Comparison of ENCODE assay signal across 13 mouse cellular contexts in the genomic region with DNA sequence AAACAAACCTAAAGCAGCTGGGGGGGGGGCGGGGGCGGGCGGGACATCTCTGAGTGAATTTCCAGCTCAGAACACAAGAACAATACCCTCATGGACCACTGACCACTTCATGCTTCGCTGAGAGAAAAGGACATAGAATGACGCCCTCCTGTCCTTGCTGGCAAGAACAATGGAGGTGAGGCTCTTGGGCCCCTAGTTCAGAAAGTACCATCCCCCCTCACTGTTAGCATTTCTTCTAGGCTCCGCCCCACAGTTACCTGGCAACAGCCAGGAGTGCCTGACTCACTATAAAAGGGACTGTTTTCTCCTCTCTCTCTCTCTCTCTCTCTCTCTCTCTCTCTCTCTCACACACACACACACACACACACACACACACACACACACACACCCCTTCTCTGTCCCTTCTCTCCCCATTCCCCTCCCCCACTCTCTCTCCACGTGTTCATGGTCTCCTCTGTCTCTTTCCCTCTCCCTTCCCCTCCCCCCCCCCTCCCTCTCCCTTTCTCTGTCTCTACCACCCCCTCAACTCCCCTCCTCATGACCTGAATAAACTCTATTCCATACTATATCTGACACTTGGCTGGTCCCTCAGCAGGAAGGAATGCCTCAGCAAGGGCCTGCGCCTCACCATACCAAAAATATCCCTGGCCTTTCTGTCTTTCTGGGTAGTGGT. TPM values are rescaled to one million over a fixed set of nuclear protein-coding genes. Genes with fewer than 3 reads are reported as not detected.
DNase-seq lines count a peak whose midpoint lies in the region; ATAC-seq and TF ChIP-seq lines count a peak whose summit lies in the region.
"Had no signal": no experiment of that assay in that cellular context is flagged by ENCODE, and none has a peak within 500 bp of the region (broad histone marks: within the 10 kb centered on the region; RNA-seq: fewer than 3 reads in every experiment).

No protein-coding gene starts in this region.

- peak overlapping the region; percentile 79 for H3K27ac ChIP-seq in hindbrain, embryonic 10.5 days
- H3K27ac ChIP-seq in hindbrain, embryonic 16.5 days (ENCODE audit: low read depth, low read length): no peak overlapping the region
- H3K27ac ChIP-seq in MEL (ENCODE audit: control insufficient read depth, low read depth, low read length): no peak overlapping the region
- no peak overlapping the region for H3K27ac ChIP-seq in hindbrain, embryonic 12.5 days
- no peak overlapping the region for H3K27ac ChIP-seq in midbrain, embryonic 15.5 days
- H3K27ac ChIP-seq: heart, adult 2 months had no signal

- no peak overlapping the region for H3K4me3 ChIP-seq in hindbrain, embryonic 10.5 days
- H3K4me3 ChIP-seq in hindbrain, embryonic 16.5 days (ENCODE audit: low read length): no peak overlapping the region
- H3K4me3 ChIP-seq in MEL (ENCODE audit: control insufficient read depth in 1 of 2, insufficient read depth in 1 of 2, low read depth in 2 of 2, low read length in 2 of 2): no peak overlapping the region
- no peak overlapping the region for H3K4me3 ChIP-seq in hindbrain, embryonic 12.5 days
- H3K4me3 ChIP-seq in midbrain, embryonic 15.5 days: no peak overlapping the region
- H3K4me3 ChIP-seq: heart, adult 2 months had no signal

- TF ChIP-seq EP300 in MEL (IDR thresholded peaks at IDR 0.05; ENCODE audit: low read depth in 1 of 2, low read length in 2 of 2): no peak

- H3K9me3 ChIP-seq in hindbrain, embryonic 10.5 days: no peaks in the 10 kb centered on the region
- no peaks in the 10 kb centered on the region for H3K9me3 ChIP-seq in hindbrain, embryonic 16.5 days (ENCODE audit: control insufficient read depth, low read length)
- H3K9me3 ChIP-seq in MEL (replicated peaks; ENCODE audit: insufficient read depth, low read length): no peaks in the 10 kb centered on the region
- H3K9me3 ChIP-seq in hindbrain, embryonic 12.5 days (replicated peaks): no peaks in the 10 kb centered on the region
- no peaks in the 10 kb centered on the region for H3K9me3 ChIP-seq in midbrain, embryonic 15.5 days

- H3K4me2 ChIP-seq in hindbrain, embryonic 16.5 days (ENCODE audit: low read length): no peak overlapping the region
- H3K4me2 ChIP-seq in hindbrain, embryonic 12.5 days (replicated peaks): no peak overlapping the region
- no peak overlapping the region for H3K4me2 ChIP-seq in midbrain, embryonic 15.5 days

- H3K36me3 ChIP-seq in hindbrain, embryonic 10.5 days: no peaks in the 10 kb centered on the region
- H3K36me3 ChIP-seq in hindbrain, embryonic 16.5 days (ENCODE audit: control insufficient read depth, insufficient read depth, low read length): no peaks in the 10 kb centered on the region
- H3K36me3 ChIP-seq in MEL (ENCODE audit: control insufficient read depth in 1 of 2, insufficient read depth in 2 of 2, low read length in 2 of 2): peaks cover 0 to 2% of the 10 kb centered on the region in 2 experiments; a peak in 1 of 4 replicates
- no peaks in the 10 kb centered on the region for H3K36me3 ChIP-seq in hindbrain, embryonic 12.5 days
- H3K36me3 ChIP-seq in midbrain, embryonic 15.5 days (replicated peaks): no peaks in the 10 kb centered on the region

- H3K27me3 ChIP-seq in hindbrain, embryonic 10.5 days (ENCODE audit: insufficient read depth, poor library complexity, severe bottlenecking): no peaks in the 10 kb centered on the region
- H3K27me3 ChIP-seq in hindbrain, embryonic 16.5 days (replicated peaks; ENCODE audit: control insufficient read depth, insufficient read depth, low read length): no peaks in the 10 kb centered on the region
- no peaks in the 10 kb centered on the region for H3K27me3 ChIP-seq in MEL (ENCODE audit: control insufficient read depth in 1 of 2, insufficient read depth in 2 of 2, low read length in 2 of 2)
- H3K27me3 ChIP-seq in hindbrain, embryonic 12.5 days: no peaks in the 10 kb centered on the region
- no peaks in the 10 kb centered on the region for H3K27me3 ChIP-seq in midbrain, embryonic 15.5 days (replicated peaks)

- no peak for ATAC-seq in hindbrain, embryonic 16.5 days
- peak; percentile 74 for ATAC-seq in hindbrain, embryonic 12.5 days (ENCODE audit: low FRiP score)
- 0 out of 2 replicates have a peak, but pooled peaks have one; percentile 22 for ATAC-seq in midbrain, embryonic 15.5 days (replicated peaks)

- TF ChIP-seq CTCF in MEL (IDR thresholded peaks at IDR 0.05 in 2 of 3, conservative IDR thresholded peaks at IDR 0.05 in 1 of 3; ENCODE audit: control insufficient read depth in 1 of 3, insufficient read depth in 1 of 3, low read depth in 2 of 3, low read length in 3 of 3, poor library complexity in 1 of 3, severe bottlenecking in 1 of 3): no peak

- peak; percentile 73 for DNase-seq in hindbrain, embryonic 10.5 days (ENCODE audit: low spot score)
- DNase-seq in MEL (ENCODE audit: low read depth, low spot score): peak; percentile 30
- DNase-seq in urinary bladder, postnatal 14 days (ENCODE audit: low spot score): no peak
- no peak for DNase-seq in cerebellum, adult 9-11 months
- no peak for DNase-seq in frontal cortex, postnatal 10 days (ENCODE audit: low spot score in 2 of 2)
- DNase-seq: B cell, adult 2 months; cerebellum, adult 11 months; heart, adult 2 months; kidney, adult 8-10 months had no signal

- no peaks in the 10 kb centered on the region for H3K79me2 ChIP-seq in MEL (ENCODE audit: control insufficient read depth, insufficient read depth, low read length, poor library complexity)

- no peak overlapping the region for H3K9ac ChIP-seq in hindbrain, embryonic 16.5 days (ENCODE audit: low read depth, low read length)
- no peak overlapping the region for H3K9ac ChIP-seq in MEL (ENCODE audit: control insufficient read depth, low read depth, low read length, poor library complexity, severe bottlenecking)
- H3K9ac ChIP-seq in hindbrain, embryonic 12.5 days: no peak overlapping the region
- H3K9ac ChIP-seq in midbrain, embryonic 15.5 days: no peak overlapping the region

- TF ChIP-seq RAD21 in MEL (IDR thresholded peaks at IDR 0.05; ENCODE audit: low read depth, low read length): no peak

- WGBS in hindbrain, embryonic 10.5 days: 23% methylated on average over 8 of the region's 8 CpGs
- WGBS in hindbrain, embryonic 16.5 days: 14% methylated on average over 8 of the region's 8 CpGs
- 26% methylated on average over 8 of the region's 8 CpGs for WGBS in hindbrain, embryonic 12.5 days
- 23% methylated on average over 8 of the region's 8 CpGs for whole genome bisulfite sequencing in midbrain, embryonic 15.5 days

- peaks cover 29% of the 10 kb centered on the region for H3K4me1 ChIP-seq in hindbrain, embryonic 10.5 days (replicated peaks)
- peaks cover 4% of the 10 kb centered on the region; the same call in 1 of the 2 replicates for H3K4me1 ChIP-seq in hindbrain, embryonic 16.5 days (ENCODE audit: control insufficient read depth, insufficient read depth, low read depth, low read length)
- no peaks in the 10 kb centered on the region; a peak in 1 of 4 replicates for H3K4me1 ChIP-seq in MEL (ENCODE audit: control insufficient read depth in 1 of 2, insufficient read depth in 2 of 2, low read length in 2 of 2)
- peaks cover 12% of the 10 kb centered on the region for H3K4me1 ChIP-seq in hindbrain, embryonic 12.5 days
- peaks cover 5% of the 10 kb centered on the region for H3K4me1 ChIP-seq in midbrain, embryonic 15.5 days

- TF ChIP-seq POLR2A in MEL (IDR thresholded peaks at IDR 0.05; ENCODE audit: control insufficient read depth in 1 of 2, insufficient read depth in 1 of 2, low read depth in 1 of 2, low read length in 2 of 2, poor library complexity in 1 of 2): no peak

TF ChIP-seq in MEL, 35 proteins besides CTCF, POLR2A, EP300 and RAD21:
- no peak for TF ChIP-seq ZKSCAN1 (IDR thresholded peaks at IDR 0.05; ENCODE audit: low read depth, low read length)
- TF ChIP-seq POLR2AphosphoS2 (IDR thresholded peaks at IDR 0.05; ENCODE audit: low read length): peak; percentile 60

RNA-seq across cellular contexts. Expression of a gene that starts 4.6 kb away (rescaled TPM):
- polyA plus RNA-seq in hindbrain, embryonic 10.5 days (2016; fragmentation: Nextera tagmentation; extraction: Ambion mirVana): 0.16 and 0.41 TPM in 2 replicates
- polyA plus RNA-seq in hindbrain, embryonic 16.5 days (2015; fragmentation: Nextera tagmentation; extraction: Ambion mirVana): 0.29 and 0.50 TPM in 2 replicates
- total RNA-seq in MEL (2012; rRNA removed): not detected in 2 replicates
- polyA plus RNA-seq in MEL (2012; ENCODE audit: insufficient read depth in 1 of 2, insufficient read length in 2 of 2, low read depth in 1 of 2, low replicate concordance in 2 of 2, missing spikeins in 1 of 2): under 1 TPM in 1 of 2 experiments, not detected in 1; 0.28 TPM
- 0.22 TPM in 1 of 2 replicates, not detected in the other for polyA plus RNA-seq in hindbrain, embryonic 12.5 days (2016; fragmentation: Nextera tagmentation; extraction: Ambion mirVana)
- 0.36 and 0.45 TPM in 2 replicates for polyA plus RNA-seq in midbrain, embryonic 15.5 days (2015; fragmentation: Nextera tagmentation; extraction: Ambion mirVana)
- total RNA-seq: heart, adult 2 months had no signal
- polyA plus RNA-seq: heart, adult 2 months; liver, embryonic 16.5 days had no signal

Comparison
In these comparisons a context has a peak if more than half of its experiments do, and no peak if none do; other contexts are left out.
1. DNase-seq: peak in hindbrain, embryonic 10.5 days (single experiment) and MEL (single experiment); none in urinary bladder, postnatal 14 days (single experiment), cerebellum, adult 9-11 months (single experiment) and frontal cortex, postnatal 10 days (0 of 2).